Mouse (Mus musculus): ENCODE results near the gene Gsto2. TPM values are rescaled to one million over a fixed set of nuclear protein-coding genes. Genes with fewer than 3 reads are reported as not detected.

Gene Gsto2
- polyA plus RNA-seq, 1 experiment from 2014 or later: 1.0 TPM

GRCm38 (mm10) chr19:47927032-47927431, 61.7 kb downstream of the Gsto2 start:
- Histone ChIP-seq H3K4me1 (replicated peaks; ENCODE audit: control insufficient read depth, insufficient read depth, low read length) (no peaks in the 10 kb centered on the region), H3K9me3 (ENCODE audit: control insufficient read depth, low read length) (no peaks in the 10 kb centered on the region), H3K36me3 (ENCODE audit: control insufficient read depth, insufficient read depth, low read length) (no peaks in the 10 kb centered on the region), H3K27me3 (replicated peaks; ENCODE audit: control insufficient read depth, insufficient read depth, low read length) (no peaks in the 10 kb centered on the region), H3K4me2 (ENCODE audit: low read length) (no peak overlapping the region), H3K27ac (ENCODE audit: low read depth) (no peak overlapping the region), H3K9ac (ENCODE audit: low read length) (no peak overlapping the region), H3K4me3 (ENCODE audit: low read depth, low read length) (no peak overlapping the region)
- ATAC-seq (replicated peaks; ENCODE audit: low FRiP score, low TSS enrichment, low read depth) (no peak), DNase-seq (ENCODE audit: low spot score) (no peak)
- WGBS: 87% methylated on average over 2 of the region's 2 CpGs

DNA sequence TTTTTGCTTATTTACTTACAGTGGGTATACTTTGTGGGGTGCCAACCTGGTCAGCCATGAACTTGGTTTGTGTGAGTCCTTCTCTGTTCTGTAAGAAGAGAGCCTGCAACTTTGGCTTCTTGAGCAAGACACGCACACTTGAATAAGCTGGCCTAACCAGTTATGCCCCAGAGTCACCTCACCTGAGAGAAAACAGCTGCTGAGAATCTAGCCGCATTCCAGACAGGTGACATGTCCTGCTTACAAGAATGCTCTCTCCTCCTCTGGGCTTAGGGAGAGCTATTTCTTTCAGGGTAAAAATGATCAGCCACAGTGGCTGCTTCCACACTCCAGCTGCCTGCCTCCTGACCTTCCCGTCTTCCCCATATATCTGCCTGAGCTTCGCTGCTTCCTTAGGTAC, 63.7 kb downstream of the Gsto2 start:
- DNase-seq (ENCODE audit: low spot score): no peak

DNA sequence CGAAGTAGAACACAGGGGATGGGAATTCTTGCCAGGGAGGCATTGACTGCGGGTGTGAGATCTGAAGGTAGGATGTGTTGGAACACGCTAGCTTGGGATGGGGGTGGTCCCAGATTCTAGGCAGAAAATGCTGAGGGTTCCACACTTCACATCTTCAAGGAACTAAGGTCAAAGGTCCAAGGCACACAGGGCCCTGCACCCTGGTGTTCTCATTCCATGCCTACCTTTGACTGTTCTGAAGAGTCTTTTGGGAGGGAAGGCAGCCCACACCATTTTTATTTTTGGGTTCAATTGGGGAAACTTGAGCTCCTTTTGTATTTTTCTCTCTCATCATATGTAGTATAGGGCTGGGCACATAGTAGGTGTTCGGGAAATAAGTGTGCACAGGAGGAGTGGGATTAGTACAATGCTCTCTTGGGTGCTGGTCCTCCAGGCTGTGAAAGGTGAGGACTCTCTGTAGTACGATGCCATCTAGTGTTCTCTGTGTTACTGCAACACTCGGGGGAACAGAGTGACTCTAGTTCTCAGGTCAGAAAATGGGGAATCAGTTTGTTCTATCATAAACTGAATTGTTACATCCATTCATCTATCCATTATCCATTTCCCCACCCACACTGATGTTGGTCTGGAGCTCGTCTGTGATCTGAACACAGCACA, 66.8 kb downstream of the Gsto2 start:
- no peaks in the 10 kb centered on the region for H3K9me3 ChIP-seq (ENCODE audit: control insufficient read depth, low read length)
- H3K36me3 ChIP-seq (ENCODE audit: control insufficient read depth, insufficient read depth, low read length): no peaks in the 10 kb centered on the region
- H3K27me3 ChIP-seq (replicated peaks; ENCODE audit: control insufficient read depth, insufficient read depth, low read length): no peaks in the 10 kb centered on the region
- no peak for DNase-seq (ENCODE audit: low spot score)
- WGBS: 43% methylated on average over 7 of the region's 7 CpGs
- H3K9ac ChIP-seq (ENCODE audit: low read length): no peak overlapping the region
- no peak overlapping the region for H3K4me2 ChIP-seq (ENCODE audit: low read length)
- H3K4me3 ChIP-seq (ENCODE audit: low read depth, low read length): no peak overlapping the region
- no peaks in the 10 kb centered on the region for H3K4me1 ChIP-seq (replicated peaks; ENCODE audit: control insufficient read depth, insufficient read depth, low read length)
- ATAC-seq (replicated peaks; ENCODE audit: low FRiP score, low TSS enrichment, low read depth): peak; percentile 57
- H3K27ac ChIP-seq (ENCODE audit: low read depth): no peak overlapping the region

More for the DNA sequence above, 63.7 kb downstream of the Gsto2 start:
- Histone ChIP-seq H3K27me3 (replicated peaks; ENCODE audit: control insufficient read depth, insufficient read depth, low read length) (no peaks in the 10 kb centered on the region), H3K4me3 (ENCODE audit: low read depth, low read length) (no peak overlapping the region), H3K4me2 (ENCODE audit: low read length) (no peak overlapping the region), H3K27ac (ENCODE audit: low read depth) (no peak overlapping the region), H3K9me3 (ENCODE audit: control insufficient read depth, low read length) (no peaks in the 10 kb centered on the region), H3K36me3 (ENCODE audit: control insufficient read depth, insufficient read depth, low read length) (no peaks in the 10 kb centered on the region), H3K4me1 (replicated peaks; ENCODE audit: control insufficient read depth, insufficient read depth, low read length) (no peaks in the 10 kb centered on the region), H3K9ac (ENCODE audit: low read length) (no peak overlapping the region)
- WGBS: 66% methylated on average over 4 of the region's 4 CpGs
- no peak for ATAC-seq (replicated peaks; ENCODE audit: low FRiP score, low TSS enrichment, low read depth)

- no peaks in the 10 kb centered on the region for H3K36me3 ChIP-seq (ENCODE audit: control insufficient read depth, insufficient read depth, low read length)
- no peak overlapping the region for H3K27ac ChIP-seq (ENCODE audit: low read depth)
- peaks cover 9% of the 10 kb centered on the region for H3K27me3 ChIP-seq (replicated peaks; ENCODE audit: control insufficient read depth, insufficient read depth, low read length)
- H3K9ac ChIP-seq (ENCODE audit: low read length): no peak overlapping the region
- no peak overlapping the region for H3K4me3 ChIP-seq (ENCODE audit: low read depth, low read length)
- WGBS: 96% methylated on average over 8 of the region's 8 CpGs
- ATAC-seq (replicated peaks; ENCODE audit: low FRiP score, low TSS enrichment, low read depth) (no peak), DNase-seq (ENCODE audit: low spot score) (no peak)
- H3K4me1 ChIP-seq (replicated peaks; ENCODE audit: control insufficient read depth, insufficient read depth, low read length): peaks cover 6% of the 10 kb centered on the region; the same call in 1 of the 2 replicates
- no peak overlapping the region for H3K4me2 ChIP-seq (ENCODE audit: low read length)
- no peaks in the 10 kb centered on the region for H3K9me3 ChIP-seq (ENCODE audit: control insufficient read depth, low read length)
Observed at GRCm38 (mm10) chr19:47934146-47934545, 68.8 kb downstream of the Gsto2 start.

GRCm38 (mm10) chr19:47934636-47935238, 69.4 kb downstream of the Gsto2 start:
- peaks cover 9% of the 10 kb centered on the region for H3K27me3 ChIP-seq (replicated peaks; ENCODE audit: control insufficient read depth, insufficient read depth, low read length)
- no peaks in the 10 kb centered on the region for H3K9me3 ChIP-seq (ENCODE audit: control insufficient read depth, low read length)
- WGBS: 63% methylated on average over 16 of the region's 16 CpGs
- H3K27ac ChIP-seq (ENCODE audit: low read depth): no peak overlapping the region
- no peak for ATAC-seq (replicated peaks; ENCODE audit: low FRiP score, low TSS enrichment, low read depth)
- no peak overlapping the region for H3K4me2 ChIP-seq (ENCODE audit: low read length)
- H3K36me3 ChIP-seq (ENCODE audit: control insufficient read depth, insufficient read depth, low read length): no peaks in the 10 kb centered on the region
- peaks cover 6% of the 10 kb centered on the region; the same call in 1 of the 2 replicates for H3K4me1 ChIP-seq (replicated peaks; ENCODE audit: control insufficient read depth, insufficient read depth, low read length)
- H3K4me3 ChIP-seq (ENCODE audit: low read depth, low read length): no peak overlapping the region
- no peak overlapping the region for H3K9ac ChIP-seq (ENCODE audit: low read length)
- no peak for DNase-seq (ENCODE audit: low spot score)

DNA sequence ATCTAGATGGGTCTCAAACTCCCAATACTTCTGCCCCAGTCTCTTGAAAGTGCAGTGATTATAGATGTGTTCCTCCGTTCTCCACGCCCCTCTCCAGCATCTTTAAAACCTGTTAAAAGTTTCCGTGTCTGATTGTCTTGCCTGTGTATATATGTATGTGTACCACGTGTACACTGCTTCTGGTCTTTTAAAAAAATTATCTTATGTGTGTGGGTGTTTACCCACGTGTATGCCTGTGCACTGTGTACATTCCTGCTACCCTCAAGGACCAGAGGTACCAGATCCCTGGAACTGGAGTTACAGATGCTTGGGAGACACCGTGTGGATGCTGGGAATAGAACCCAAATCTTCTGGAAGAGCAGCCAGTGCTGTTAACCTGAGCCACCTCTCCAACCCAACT, 70.2 kb downstream of the Gsto2 start:
- ATAC-seq (replicated peaks; ENCODE audit: low FRiP score, low TSS enrichment, low read depth): no peak
- Histone ChIP-seq H3K4me2 (ENCODE audit: low read length) (no peak overlapping the region), H3K27ac (ENCODE audit: low read depth) (no peak overlapping the region), H3K9me3 (ENCODE audit: control insufficient read depth, low read length) (no peaks in the 10 kb centered on the region), H3K9ac (ENCODE audit: low read length) (no peak overlapping the region), H3K4me1 (replicated peaks; ENCODE audit: control insufficient read depth, insufficient read depth, low read length) (peaks cover 6% of the 10 kb centered on the region; the same call in 1 of the 2 replicates), H3K27me3 (replicated peaks; ENCODE audit: control insufficient read depth, insufficient read depth, low read length) (peaks cover 12% of the 10 kb centered on the region), H3K4me3 (ENCODE audit: low read depth, low read length) (no peak overlapping the region), H3K36me3 (ENCODE audit: control insufficient read depth, insufficient read depth, low read length) (no peaks in the 10 kb centered on the region)
- WGBS: 81% methylated on average over 6 of the region's 6 CpGs
- DNase-seq (ENCODE audit: low spot score): no peak

Small RNA genes lying within 50 kb of the gene (microRNA-seq; reads per million reads assigned to microRNA genes)
- not detected for gene Gm22240

Other genes with a start within 250 kb of the Gsto2 start
- 0.67 and 1.1 TPM in 2 replicates for gene Col17a1, start 173.4 kb upstream of the Gsto2 start, polyA plus RNA-seq (2014; fragmentation: Nextera tagmentation; extraction: Ambion mirVana)
- 274 and 292 TPM in 2 replicates for gene Sfr1, start 133.9 kb upstream of the Gsto2 start, polyA plus RNA-seq (2014; fragmentation: Nextera tagmentation; extraction: Ambion mirVana)
- gene Gsto1, start 10.6 kb upstream of the Gsto2 start, polyA plus RNA-seq (2014; fragmentation: Nextera tagmentation; extraction: Ambion mirVana): 313 and 340 TPM in 2 replicates
- 0.11 TPM in 2 replicates for gene Cfap43, start 53.8 kb downstream of the Gsto2 start, polyA plus RNA-seq (2014; fragmentation: Nextera tagmentation; extraction: Ambion mirVana)
- gene Itprip, start 53.8 kb downstream of the Gsto2 start, polyA plus RNA-seq (2014; fragmentation: Nextera tagmentation; extraction: Ambion mirVana): 9.9 and 13.0 TPM in 2 replicates
- gene Cfap58, start 72.1 kb downstream of the Gsto2 start, polyA plus RNA-seq (2014; fragmentation: Nextera tagmentation; extraction: Ambion mirVana): not detected in 2 replicates

All from intestine, embryonic 14.5 days (tissue).